Mouse (Mus musculus) neural tube, embryonic 11.5 days (tissue): ENCODE measurements at regions not wholly inside any gene's neighbourhood (a gene's known extent, or its start where the extent isn't known, plus 50 kb on each side); places are given as distances from the start of the nearest gene placed in this dataset.

Source experiments
- ATAC-seq: fragments of 200-750 bp; cut with Nextera tagmentation; 2 replicates; pipeline ENCODE4 v1.8.0; 2017; ENCODE audit warnings: moderate number of reproducible peaks, mild to moderate bottlenecking, moderate TSS enrichment, moderate library complexity; ENCODE audit not compliant: insufficient read depth, low FRiP score, low TSS enrichment
- DNase-seq: peaks from one replicate; pipeline ENCODE4 v3.0.0-alpha.2; 2015; ENCODE audit warnings: low spot score
- H3K27ac ChIP-seq: fragments of 300-500 bp; sonication (generic); 2 replicates; pipeline ENCODE4 v1.5.1; 2014; ENCODE audit warnings: low read depth, mild to moderate bottlenecking, low read length
- H3K27me3 ChIP-seq: fragments of 300-500 bp; sonication (generic); 2 replicates; pipeline ENCODE4 v1.6.1; 2014; ENCODE audit warnings: mild to moderate bottlenecking, low read length, mixed read lengths; ENCODE audit not compliant: control insufficient read depth, insufficient read depth
- H3K36me3 ChIP-seq: fragments of 300-500 bp; sonication (generic); 2 replicates; pipeline ENCODE4 v1.6.1; 2014; ENCODE audit warnings: mild to moderate bottlenecking, low read length, moderate library complexity, mixed read lengths; ENCODE audit not compliant: control insufficient read depth, insufficient read depth
- H3K4me1 ChIP-seq: fragments of 300-500 bp; sonication (generic); 2 replicates; pipeline ENCODE4 v1.6.1; 2014; ENCODE audit warnings: low read length, mixed read lengths; ENCODE audit not compliant: control insufficient read depth, insufficient read depth
- H3K4me2 ChIP-seq: fragments of 300-500 bp; sonication (generic); 2 replicates; pipeline ENCODE4 v1.6.1; 2014; ENCODE audit warnings: low read depth, mild to moderate bottlenecking, moderate library complexity
- H3K4me3 ChIP-seq: fragments of 300-500 bp; sonication (generic); 2 replicates; pipeline ENCODE4 v1.5.1; 2014; ENCODE audit warnings: low read depth, low read length
- H3K9ac ChIP-seq: fragments of 300-500 bp; sonication (generic); 2 replicates; pipeline ENCODE4 v1.6.1; 2014; ENCODE audit warnings: mild to moderate bottlenecking, low read length
- H3K9me3 ChIP-seq: fragments of 300-500 bp; sonication (generic); 2 replicates; pipeline ENCODE4 v1.6.1; 2016; ENCODE audit warnings: low read length; ENCODE audit not compliant: control insufficient read depth
- WGBS: fragments of 180-500 bp; shearing (Covaris S2); extraction: QIAGEN DNeasy Blood & Tissue Kit; methylation state at CpG from one replicate; pipeline ENCODE4 v1.1.7; 2014; 5-methylcytosine and 5-hydroxymethylcytosine counted together

DNA sequence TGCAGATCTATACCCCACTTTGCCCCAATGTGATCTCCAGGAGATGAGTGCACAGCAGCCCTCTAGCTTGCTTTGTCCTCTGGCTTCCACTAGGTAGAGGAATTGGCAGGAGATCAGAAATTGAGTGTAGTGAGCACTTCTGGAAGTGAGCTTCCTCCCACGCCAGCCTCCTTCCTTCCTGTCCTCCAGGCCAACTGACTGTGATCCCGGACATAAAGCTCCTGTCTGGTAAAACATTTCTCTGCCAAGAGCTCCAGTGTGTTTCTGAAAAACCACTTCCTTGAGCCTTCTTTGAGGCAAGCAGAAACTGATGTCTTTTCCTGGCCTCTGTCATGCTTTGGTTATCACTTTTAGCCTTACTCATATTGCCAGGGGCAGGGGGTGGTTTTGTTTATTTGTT is 197.5 kb downstream of the Mreg start:
- Histone ChIP-seq H3K4me2 (no peak overlapping the region), H3K9ac (no peak overlapping the region), H3K27ac (no peak overlapping the region), H3K4me3 (no peak overlapping the region), H3K27me3 (no peaks in the 10 kb centered on the region), H3K9me3 (no peaks in the 10 kb centered on the region), H3K36me3 (no peaks in the 10 kb centered on the region), H3K4me1 (no peaks in the 10 kb centered on the region)
- DNase-seq, result no peak
- 67% methylated on average over 2 of the region's 2 CpGs for WGBS
- no peak for ATAC-seq

DNA sequence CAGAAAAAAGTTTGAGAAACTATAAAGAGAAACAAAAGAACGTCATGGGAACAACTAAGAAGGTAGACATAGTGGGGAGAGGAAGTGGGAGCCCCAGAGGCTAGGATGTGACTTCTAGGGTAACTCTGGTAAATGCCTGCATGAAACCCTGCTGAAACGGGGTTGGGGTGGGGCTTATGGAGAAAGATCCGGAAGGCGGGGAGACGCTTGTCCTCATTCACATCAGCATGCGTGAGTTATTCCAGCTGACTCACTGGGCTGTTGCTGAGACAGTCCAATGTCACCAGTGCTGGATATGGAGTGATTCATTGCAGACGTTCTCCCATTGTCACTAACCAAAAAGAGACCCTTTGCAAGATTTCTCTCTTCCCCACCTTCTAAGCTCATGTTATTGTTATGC is 198.2 kb downstream of the Mreg start:
- Histone ChIP-seq H3K9ac (no peak overlapping the region), H3K27me3 (no peaks in the 10 kb centered on the region), H3K4me1 (no peaks in the 10 kb centered on the region), H3K4me3 (no peak overlapping the region), H3K9me3 (no peaks in the 10 kb centered on the region), H3K4me2 (no peak overlapping the region), H3K27ac (no peak overlapping the region), H3K36me3 (no peaks in the 10 kb centered on the region)
- WGBS, result 87% methylated on average over 7 of the region's 7 CpGs
- DNase-seq, result no peak
- no peak for ATAC-seq

DNA sequence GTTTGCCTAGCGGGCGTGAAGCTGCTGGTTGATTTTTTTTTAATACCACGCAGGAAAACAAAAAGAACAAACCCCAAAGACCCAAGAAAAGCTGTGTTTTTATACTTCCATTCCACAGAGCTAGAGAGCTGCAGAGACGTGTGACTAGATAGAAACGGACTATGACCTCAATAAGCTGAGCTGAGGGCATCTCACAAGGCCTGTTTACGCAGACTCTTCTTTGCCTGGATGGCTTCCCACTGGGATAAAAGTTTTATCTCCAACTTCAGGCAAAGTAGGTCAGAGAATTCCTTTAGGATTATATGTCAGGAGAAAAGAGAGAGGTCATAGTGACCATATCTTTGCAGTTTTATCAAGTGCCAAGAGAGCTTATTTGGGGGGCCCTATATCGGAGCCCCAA is 199.4 kb downstream of the Mreg start:
- DNase-seq (no peak), ATAC-seq (no peak)
- Histone ChIP-seq H3K4me3 (no peak overlapping the region), H3K4me1 (no peaks in the 10 kb centered on the region), H3K4me2 (no peak overlapping the region), H3K36me3 (no peaks in the 10 kb centered on the region), H3K9ac (no peak overlapping the region), H3K9me3 (no peaks in the 10 kb centered on the region), H3K27ac (no peak overlapping the region), H3K27me3 (no peaks in the 10 kb centered on the region)
- WGBS, result 86% methylated on average over 7 of the region's 7 CpGs

DNA sequence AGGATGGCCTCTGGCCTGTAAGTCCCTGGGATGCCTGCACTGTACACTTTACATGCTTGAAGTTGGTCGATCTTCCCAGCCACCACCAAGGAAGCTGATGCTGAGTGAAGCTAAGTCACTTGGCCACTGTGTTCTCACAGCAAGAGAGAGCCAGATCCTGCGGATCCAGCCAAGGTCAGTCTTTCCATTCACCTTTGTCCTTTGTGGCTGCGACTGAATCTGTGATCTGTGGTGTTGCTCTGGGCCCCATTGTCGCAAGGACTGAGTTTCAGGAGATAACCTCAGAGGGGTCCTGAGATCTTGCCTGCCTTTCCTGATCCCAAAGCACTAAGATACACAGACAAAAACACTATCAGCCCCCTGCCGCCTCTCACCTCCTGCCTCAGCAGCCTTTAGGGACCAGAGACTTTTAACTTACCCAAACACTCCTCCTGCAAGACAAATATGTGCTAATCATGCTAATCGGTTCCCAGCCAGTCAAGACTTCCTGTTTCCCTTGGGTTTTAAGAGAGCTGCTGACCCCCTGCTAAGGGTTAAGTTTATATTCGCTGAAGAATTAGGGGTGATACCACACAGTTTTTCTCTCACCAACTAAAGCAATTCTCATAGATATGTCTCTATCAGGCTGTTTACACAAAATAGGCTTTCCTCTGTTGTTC is 202.7 kb downstream of the Mreg start:
- no peaks in the 10 kb centered on the region for H3K4me1 ChIP-seq
- ATAC-seq (no peak), DNase-seq (no peak)
- no peaks in the 10 kb centered on the region for H3K36me3 ChIP-seq
- no peaks in the 10 kb centered on the region for H3K9me3 ChIP-seq
- H3K27me3 ChIP-seq, result no peaks in the 10 kb centered on the region
- H3K4me3 ChIP-seq, result no peak overlapping the region
- H3K4me2 ChIP-seq, result no peak overlapping the region
- no peak overlapping the region for H3K9ac ChIP-seq
- WGBS, result 52% methylated on average over 7 of the region's 7 CpGs
- H3K27ac ChIP-seq, result no peak overlapping the region

DNA sequence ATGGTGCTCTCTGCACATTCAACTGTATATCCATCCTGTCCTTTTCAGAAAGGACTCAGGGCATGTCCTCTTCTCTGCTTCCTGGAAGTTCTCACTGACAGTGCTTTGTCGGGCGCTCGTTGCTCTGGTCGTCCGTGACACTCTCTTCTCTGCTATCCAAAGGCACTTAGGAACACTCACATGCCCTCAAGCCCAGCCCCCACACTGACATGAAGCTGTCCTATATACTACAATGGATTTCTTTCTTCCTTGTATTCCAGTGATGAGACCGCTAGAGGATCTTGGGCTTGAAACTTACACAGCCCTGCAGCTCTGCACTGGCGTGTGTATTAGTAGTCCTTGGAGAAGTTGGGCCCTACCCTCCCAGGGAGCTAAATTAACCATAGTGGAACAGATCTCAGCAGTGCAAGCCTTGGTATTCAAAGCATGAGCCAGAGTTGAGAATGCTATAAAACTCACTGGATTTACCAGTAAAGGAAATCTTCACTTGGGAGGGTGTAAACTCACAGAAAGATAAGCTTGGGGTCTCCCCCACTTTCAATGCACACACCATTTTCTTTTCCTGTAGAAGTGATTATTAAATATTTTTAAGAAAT is 205.3 kb downstream of the Mreg start:
- Histone ChIP-seq H3K4me1 (0 out of 2 replicates have a peak, but pooled peaks cover 2% of the 10 kb centered on the region), H3K27me3 (no peaks in the 10 kb centered on the region), H3K4me3 (no peak overlapping the region), H3K9ac (no peak overlapping the region), H3K36me3 (no peaks in the 10 kb centered on the region), H3K27ac (no peak overlapping the region), H3K4me2 (no peak overlapping the region), H3K9me3 (no peaks in the 10 kb centered on the region)
- ATAC-seq (no peak), DNase-seq (no peak)
- WGBS, result 64% methylated on average over 7 of the region's 7 CpGs

DNA sequence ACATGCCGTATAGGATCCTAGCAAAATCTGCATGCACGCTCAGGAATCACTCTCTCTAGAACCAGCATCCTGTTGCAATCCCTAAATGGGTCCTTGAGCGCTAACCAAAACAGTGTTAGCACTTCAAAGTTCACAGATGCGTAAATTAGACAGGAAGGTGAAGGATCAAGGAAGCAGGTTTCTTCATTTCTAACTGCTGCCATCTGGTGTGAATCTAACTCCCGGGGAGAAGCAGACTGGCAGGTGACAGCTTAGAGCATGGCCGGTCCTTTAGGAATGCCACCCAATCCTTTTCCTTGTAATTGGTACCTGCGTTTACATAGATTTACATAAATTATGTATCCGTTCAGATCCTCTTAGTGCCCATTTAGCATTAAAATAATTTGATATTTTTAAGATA is 206.2 kb downstream of the Mreg start:
- WGBS, result 39% methylated on average over 8 of the region's 8 CpGs

DNA sequence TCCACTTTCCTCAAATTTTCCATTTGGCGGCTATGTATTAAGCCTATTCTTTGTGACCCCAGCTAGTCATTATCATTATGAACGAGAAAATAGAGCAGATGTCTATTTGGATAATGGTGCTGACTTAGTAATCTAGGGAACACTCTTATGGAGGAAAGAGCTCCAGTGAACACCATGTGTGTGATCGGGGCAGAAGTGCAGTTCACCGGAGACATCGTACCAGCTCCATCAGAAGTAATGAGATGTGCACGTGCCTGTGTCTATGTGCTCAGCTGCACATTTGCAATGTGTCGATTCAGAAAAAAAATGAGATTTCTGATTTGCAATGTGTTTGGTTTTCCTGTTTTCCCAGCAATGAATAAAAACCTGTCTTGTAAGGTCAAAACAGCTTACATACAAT is 206.6 kb downstream of the Mreg start:
- ATAC-seq, result no peak
- Histone ChIP-seq H3K27ac (no peak overlapping the region), H3K36me3 (no peaks in the 10 kb centered on the region), H3K4me1 (0 out of 2 replicates have a peak, but pooled peaks cover 2% of the 10 kb centered on the region), H3K9ac (no peak overlapping the region), H3K4me3 (no peak overlapping the region), H3K4me2 (no peak overlapping the region), H3K27me3 (no peaks in the 10 kb centered on the region), H3K9me3 (no peaks in the 10 kb centered on the region)
- no peak for DNase-seq
- 69% methylated on average over 7 of the region's 7 CpGs for WGBS

More for the DNA sequence above, 206.2 kb downstream of the Mreg start:
- H3K4me3 ChIP-seq, result no peak overlapping the region
- no peaks in the 10 kb centered on the region for H3K9me3 ChIP-seq
- no peak overlapping the region for H3K9ac ChIP-seq
- ATAC-seq, result no peak
- H3K27me3 ChIP-seq, result no peaks in the 10 kb centered on the region
- H3K4me1 ChIP-seq, result 0 out of 2 replicates have a peak, but pooled peaks cover 2% of the 10 kb centered on the region
- no peaks in the 10 kb centered on the region for H3K36me3 ChIP-seq
- no peak overlapping the region for H3K27ac ChIP-seq
- H3K4me2 ChIP-seq, result no peak overlapping the region
- DNase-seq, result no peak

DNA sequence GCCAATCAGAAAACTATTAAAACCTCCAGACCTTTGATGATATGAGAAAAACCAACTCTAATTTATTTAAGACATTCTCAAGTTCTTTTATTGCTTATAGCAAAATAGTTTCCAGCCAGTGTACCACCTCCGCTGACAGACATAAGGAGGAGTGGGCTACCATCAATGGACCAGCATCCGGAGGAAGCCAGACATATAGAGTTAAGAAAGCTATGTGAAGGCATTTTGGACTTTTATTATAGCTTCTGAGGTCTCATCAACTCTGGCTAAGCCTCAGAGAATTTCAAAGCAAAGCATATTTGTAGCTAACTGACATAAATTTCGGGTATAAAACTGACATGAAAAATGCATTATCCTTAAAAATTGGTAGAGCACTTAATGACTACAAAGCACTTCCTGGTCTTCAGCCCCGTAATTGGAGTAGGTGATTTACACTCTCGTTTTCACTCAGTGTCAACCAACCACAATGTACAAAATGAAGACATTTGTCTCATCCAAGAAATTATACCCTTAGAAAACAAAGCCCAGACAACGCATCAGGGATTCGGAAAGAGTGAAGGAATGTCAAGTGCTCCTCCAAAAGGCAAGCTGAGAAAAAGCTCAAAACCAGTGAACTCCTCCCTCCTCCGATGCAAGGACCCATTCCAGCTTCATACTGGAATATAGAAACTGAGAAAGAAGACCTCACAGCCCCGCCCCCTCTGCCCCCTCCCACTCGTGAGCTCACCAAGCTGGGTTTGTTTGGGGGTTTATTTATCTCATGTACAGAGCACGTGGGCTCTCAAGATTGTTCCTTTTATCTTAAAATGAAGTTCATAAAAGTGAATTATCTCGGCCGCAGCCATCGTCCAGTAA is 208.5 kb downstream of the Mreg start:
- Histone ChIP-seq H3K4me1 (0 out of 2 replicates have a peak, but pooled peaks cover 2% of the 10 kb centered on the region), H3K4me2 (no peak overlapping the region), H3K4me3 (no peak overlapping the region), H3K27me3 (no peaks in the 10 kb centered on the region), H3K9ac (no peak overlapping the region), H3K36me3 (no peaks in the 10 kb centered on the region), H3K27ac (no peak overlapping the region), H3K9me3 (no peaks in the 10 kb centered on the region)
- DNase-seq (no peak), ATAC-seq (no peak)
- 87% methylated on average over 14 of the region's 14 CpGs for WGBS
